Mouse (Mus musculus) heart, embryonic 14.5 days (tissue): Measurements from ENCODE around the gene Cand2. TPM values are rescaled to one million over a fixed set of nuclear protein-coding genes. Genes with fewer than 3 reads are reported as not detected.

Experiments used
- ATAC-seq: fragments of 200-750 bp; cut with Nextera tagmentation; 2 replicates; pipeline ENCODE4 v1.8.0; 2017; ENCODE audit warnings: low read depth, moderate TSS enrichment; ENCODE audit not compliant: insufficient number of reproducible peaks, insufficient read depth, low FRiP score
- H3K27ac ChIP-seq, 2 experiments: fragments of 200-500 bp in 1 of 2; fragments of 300-500 bp in 1 of 2; sonication (generic) in 1 of 2; replicated peaks in 1 of 2; 2 replicates each; pipeline ENCODE4 v1.5.1; 2012 to 2014; ENCODE audit warnings: low read depth in 2 of 2, low read length in 2 of 2, control low read depth in 1 of 2, mild to moderate bottlenecking in 1 of 2, mixed read lengths in 1 of 2; ENCODE audit not compliant: control insufficient read depth in 1 of 2, insufficient read depth in 1 of 2
- H3K27me3 ChIP-seq: fragments of 300-500 bp; sonication (generic); 2 replicates; pipeline ENCODE4 v1.6.1; 2014; ENCODE audit warnings: mild to moderate bottlenecking, low read length, control low read depth; ENCODE audit not compliant: control insufficient read depth, insufficient read depth
- H3K36me3 ChIP-seq: fragments of 300-500 bp; sonication (generic); 2 replicates; pipeline ENCODE4 v1.6.1; 2014; ENCODE audit warnings: mild to moderate bottlenecking, control low read depth, low read length, mixed read lengths; ENCODE audit not compliant: control insufficient read depth, insufficient read depth
- H3K4me1 ChIP-seq, 2 experiments: fragments of 200-500 bp in 1 of 2; fragments of 300-500 bp in 1 of 2; sonication (generic) in 1 of 2; 2 replicates each; pipeline ENCODE4 v1.6.1; 2012 to 2014; ENCODE audit warnings: low read length in 2 of 2, control low read depth in 1 of 2, mixed read lengths in 1 of 2; ENCODE audit not compliant: control insufficient read depth in 2 of 2, insufficient read depth in 2 of 2
- H3K4me2 ChIP-seq: fragments of 300-500 bp; sonication (generic); 2 replicates; pipeline ENCODE4 v1.6.1; 2014; ENCODE audit warnings: mild to moderate bottlenecking, low read length
- H3K4me3 ChIP-seq, 2 experiments: fragments of 200-500 bp in 1 of 2; fragments of 300-500 bp in 1 of 2; sonication (generic) in 1 of 2; 2 replicates each; pipeline ENCODE4 v1.5.1; 2012 to 2014; ENCODE audit warnings: low read length in 2 of 2, mild to moderate bottlenecking in 2 of 2, control low read depth in 1 of 2, low read depth in 1 of 2, moderate library complexity in 1 of 2; ENCODE audit not compliant: control insufficient read depth in 1 of 2, insufficient read depth in 1 of 2
- H3K9ac ChIP-seq: fragments of 300-500 bp; sonication (generic); 2 replicates; pipeline ENCODE4 v1.6.1; 2014; ENCODE audit warnings: mild to moderate bottlenecking, low read length
- H3K9me3 ChIP-seq: fragments of 300-500 bp; sonication (generic); 2 replicates; pipeline ENCODE4 v1.6.1; 2016; ENCODE audit warnings: low read length, control low read depth; ENCODE audit not compliant: control insufficient read depth
- whole genome bisulfite sequencing: fragments of 180-500 bp; shearing (Covaris S2); extraction: QIAGEN DNeasy Blood & Tissue Kit; methylation state at CpG from one replicate; pipeline ENCODE4 v1.1.7; 2014; 5-methylcytosine and 5-hydroxymethylcytosine counted together
- polyA plus RNA-seq: library from polyadenylated mRNA; unstranded; fragments of >200 nt; fragmentation: Nextera tagmentation; extraction: Ambion mirVana; gene quantifications from 2 replicates; pipeline ENCODE4 v1.2.1, GENCODE M21; 2014

Gene Cand2
- polyA plus RNA-seq, 1 experiment from 2014 or later: 48.3 TPM

DNA sequence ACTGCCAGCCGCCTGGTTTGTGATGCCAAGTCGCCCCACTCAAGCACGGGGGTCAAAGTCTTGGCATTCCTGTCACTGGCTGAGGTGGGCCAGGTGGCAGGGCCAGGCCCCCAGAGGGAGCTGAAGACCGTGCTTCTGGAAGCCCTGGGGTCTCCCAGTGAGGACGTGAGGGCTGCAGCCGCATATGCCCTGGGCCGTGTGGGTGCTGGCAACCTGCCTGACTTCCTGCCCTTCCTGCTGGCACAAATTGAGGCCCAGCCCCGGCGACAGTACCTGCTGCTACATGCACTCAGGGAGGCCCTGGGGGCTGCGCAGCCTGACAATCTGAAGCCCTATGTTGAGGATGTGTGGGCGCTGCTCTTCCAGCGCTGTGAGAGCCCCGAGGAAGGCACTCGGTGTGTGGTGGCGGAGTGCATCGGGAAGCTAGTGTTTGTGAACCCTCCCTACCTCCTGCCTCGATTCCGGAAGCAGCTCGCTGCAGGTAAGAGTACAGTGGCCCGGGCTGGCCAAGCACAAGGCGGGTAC is 18.4 kb downstream of the Cand2 start:
- WGBS: 81% methylated on average over 21 of the region's 21 CpGs

DNA sequence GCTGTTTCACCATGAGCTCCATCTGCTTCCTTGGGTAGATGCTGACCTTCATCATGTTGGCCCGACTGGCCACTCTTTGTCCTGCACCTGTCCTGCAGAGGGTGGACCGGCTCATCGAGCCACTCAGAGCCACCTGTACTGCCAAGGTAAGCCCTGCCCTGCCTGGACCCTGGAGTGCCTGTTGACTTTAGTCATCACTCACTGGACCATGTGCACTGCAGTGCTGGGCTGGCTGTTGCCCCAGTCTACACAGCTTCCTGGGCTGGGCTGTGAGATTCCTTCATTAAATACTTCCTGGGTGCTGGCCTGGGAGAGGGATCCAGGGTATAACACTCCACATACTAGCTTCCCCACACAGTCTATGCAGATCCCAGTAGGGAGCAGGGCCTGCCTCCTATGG is 27.5 kb downstream of the Cand2 start:
- H3K36me3 ChIP-seq: peaks cover 100% of the 10 kb centered on the region
- peaks cover 6 to 14% of the 10 kb centered on the region in 2 experiments for H3K4me1 ChIP-seq
- H3K9ac ChIP-seq: no peak overlapping the region
- WGBS: 89% methylated on average over 3 of the region's 3 CpGs
- no peaks in the 10 kb centered on the region for H3K9me3 ChIP-seq
- ATAC-seq: no peak
- H3K4me3 ChIP-seq: no peak overlapping the region
- H3K27me3 ChIP-seq: no peaks in the 10 kb centered on the region
- H3K4me2 ChIP-seq: no peak overlapping the region
- H3K27ac ChIP-seq: no peak overlapping the region

More for the DNA sequence above, 18.4 kb downstream of the Cand2 start:
- no peak for ATAC-seq
- Histone ChIP-seq H3K27me3 (no peaks in the 10 kb centered on the region), H3K27ac (0 out of 4 replicates have a peak overlapping the region, but pooled peaks of 1 of the 2 experiments have one; percentile 5), H3K4me3 (no peak overlapping the region), H3K4me1 (peaks cover 4 to 12% of the 10 kb centered on the region in 2 experiments; a peak in 3 of 4 replicates), H3K36me3 (peaks cover 100% of the 10 kb centered on the region), H3K9ac (no peak overlapping the region), H3K9me3 (no peaks in the 10 kb centered on the region), H3K4me2 (no peak overlapping the region)

DNA sequence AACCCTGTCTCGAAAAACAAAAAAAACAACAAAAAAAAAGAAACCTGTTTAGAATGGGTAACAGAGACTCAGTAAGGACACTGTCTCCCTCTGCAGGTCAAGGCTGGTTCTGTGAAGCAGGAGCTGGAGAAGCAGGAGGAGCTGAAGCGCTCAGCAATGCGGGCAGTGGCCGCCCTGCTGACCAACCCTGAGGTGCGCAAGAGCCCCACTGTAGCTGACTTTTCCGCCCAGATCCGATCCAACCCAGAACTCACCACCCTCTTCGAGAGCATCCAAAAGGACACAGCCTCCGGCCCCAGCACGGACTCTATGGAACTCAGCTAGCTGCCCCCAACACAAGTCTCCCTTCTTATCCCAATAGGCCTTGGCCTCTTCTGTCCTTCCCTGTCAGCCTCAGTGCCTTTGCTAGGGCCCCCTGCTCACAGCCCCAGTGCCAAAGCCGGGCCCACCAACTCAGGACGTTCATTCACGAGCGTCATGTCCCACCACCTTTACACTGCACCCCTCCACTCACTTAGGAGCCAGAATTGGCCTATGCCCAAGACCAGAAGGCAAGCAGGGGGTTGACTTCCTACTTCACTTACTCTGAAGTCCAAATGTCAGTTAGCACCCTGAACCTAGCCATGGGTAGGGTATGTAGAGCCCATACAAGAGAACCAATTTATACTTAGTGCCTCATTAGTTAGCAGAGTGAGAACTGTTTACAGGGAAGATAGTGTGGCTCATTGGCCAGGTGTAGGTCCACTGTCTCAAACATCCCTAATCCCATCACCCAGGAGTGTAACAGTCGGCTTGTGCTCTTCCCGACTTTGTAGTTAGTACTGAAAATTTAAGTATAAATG is 29.4 kb downstream of the Cand2 start:
- H3K27ac ChIP-seq: no peak overlapping the region
- no peak overlapping the region for H3K4me3 ChIP-seq
- no peaks in the 10 kb centered on the region for H3K9me3 ChIP-seq
- ATAC-seq: peak; percentile 60
- WGBS: 46% methylated on average over 16 of the region's 16 CpGs
- no peak overlapping the region for H3K4me2 ChIP-seq
- H3K27me3 ChIP-seq: no peaks in the 10 kb centered on the region
- H3K4me1 ChIP-seq: peaks cover 12 to 20% of the 10 kb centered on the region in 2 experiments
- H3K9ac ChIP-seq: 0 out of 2 replicates have a peak overlapping the region, but pooled peaks have one; percentile 12
- peaks cover 89% of the 10 kb centered on the region for H3K36me3 ChIP-seq

DNA sequence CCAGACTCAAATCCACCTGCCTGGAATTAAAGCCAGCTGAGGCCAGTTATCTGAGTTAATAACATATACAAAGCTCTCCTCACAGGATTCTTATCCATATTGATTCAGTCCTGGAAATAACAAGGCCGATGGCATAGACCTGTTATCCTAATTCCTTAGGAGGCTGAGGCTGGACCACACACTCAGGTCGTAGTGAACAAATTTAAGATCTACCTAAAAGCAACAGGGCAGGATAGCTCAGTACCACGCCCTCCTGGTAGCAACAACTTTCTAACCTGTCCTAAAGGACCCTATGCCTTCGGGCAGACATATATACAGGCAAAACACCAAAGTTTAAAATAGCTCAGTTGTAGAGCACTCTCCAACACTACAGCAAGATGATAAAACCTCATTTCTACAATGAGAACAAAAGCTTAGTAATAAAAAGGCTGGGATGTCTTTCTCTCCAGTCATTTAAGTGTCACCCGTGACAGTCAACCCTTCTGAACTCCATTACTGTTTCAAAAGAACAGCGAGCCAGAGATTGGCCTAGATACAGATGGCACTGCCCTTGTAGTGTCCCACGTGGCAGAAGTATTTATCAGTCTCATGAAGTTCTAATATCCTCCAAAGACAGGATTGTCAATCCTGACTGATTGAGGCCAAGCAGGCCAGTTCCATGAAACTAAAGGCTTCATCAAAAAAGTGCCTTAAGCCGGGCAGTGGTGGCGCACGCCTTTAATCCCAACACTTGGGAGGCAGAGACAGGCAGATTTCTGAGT is 30.3 kb downstream of the Cand2 start:
- Histone ChIP-seq H3K27ac (no peak overlapping the region), H3K9ac (no peak overlapping the region), H3K4me2 (no peak overlapping the region), H3K36me3 (peaks cover 80% of the 10 kb centered on the region), H3K4me3 (no peak overlapping the region), H3K9me3 (no peaks in the 10 kb centered on the region), H3K4me1 (peaks cover 12 to 20% of the 10 kb centered on the region in 2 experiments), H3K27me3 (no peaks in the 10 kb centered on the region)
- no peak for ATAC-seq
- WGBS: 63% methylated on average over 10 of the region's 10 CpGs

DNA sequence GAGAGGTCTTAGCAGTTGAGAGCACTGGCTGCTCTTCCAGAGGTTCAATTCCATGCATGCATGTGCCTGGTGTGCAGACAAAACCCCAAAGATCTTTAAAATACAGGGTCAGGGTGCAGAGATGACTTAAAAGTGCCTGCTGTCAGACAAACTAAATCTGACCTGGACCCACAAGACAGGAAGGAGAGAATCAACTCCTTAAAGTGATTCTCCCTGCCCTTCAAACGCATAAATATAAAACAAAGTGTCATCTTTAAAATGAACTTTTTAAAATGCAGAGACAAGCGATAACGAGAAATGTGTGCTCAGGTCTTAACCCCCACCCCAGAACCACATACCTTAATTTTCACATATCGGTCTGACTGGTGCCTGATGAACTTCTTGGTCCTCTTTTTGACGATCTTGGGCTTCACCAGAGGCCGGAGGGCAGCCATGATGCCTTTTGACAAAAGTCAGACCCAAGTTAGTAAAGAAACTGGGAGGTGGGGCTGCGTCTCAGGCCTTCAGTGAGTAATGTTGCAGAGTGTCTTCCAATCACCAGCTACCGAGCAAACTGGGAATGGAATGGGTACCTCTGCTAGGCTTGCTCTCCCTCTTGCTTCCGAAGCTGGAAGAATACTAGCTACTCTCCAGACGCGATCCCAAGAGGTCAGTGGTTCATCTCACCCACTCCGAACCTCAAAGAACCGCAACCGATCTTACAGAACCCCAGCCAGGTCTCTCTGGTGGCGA is 33.3 kb downstream of the Cand2 start:
- Histone ChIP-seq H3K4me2 (peak overlapping the region; percentile 83), H3K27ac (peak overlapping the region; percentile 92 to 94), H3K27me3 (no peaks in the 10 kb centered on the region), H3K4me3 (peak overlapping the region; percentile 92 to 98), H3K9me3 (no peaks in the 10 kb centered on the region), H3K36me3 (peaks cover 50% of the 10 kb centered on the region), H3K4me1 (peaks cover 12 to 20% of the 10 kb centered on the region in 2 experiments), H3K9ac (peak overlapping the region; percentile 99)
- ATAC-seq: no peak
- WGBS: 2% methylated on average over 15 of the region's 15 CpGs

DNA sequence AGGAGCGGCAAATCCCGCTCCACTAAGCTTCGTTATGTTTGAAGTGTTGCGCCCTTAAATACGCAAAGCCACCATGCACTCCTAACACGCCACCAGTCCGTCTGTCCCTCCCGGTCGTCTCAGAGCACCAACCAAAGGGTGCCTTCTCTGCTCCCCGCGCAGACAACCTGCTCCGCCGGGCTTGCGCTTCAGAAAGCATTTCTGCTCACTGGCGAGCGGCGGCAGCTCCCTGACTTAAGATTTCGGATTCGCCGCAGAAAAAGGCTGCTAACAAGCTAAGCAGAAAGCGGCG is 33.8 kb downstream of the Cand2 start:
- Histone ChIP-seq H3K36me3 (peaks cover 45% of the 10 kb centered on the region), H3K4me1 (peaks cover 12 to 20% of the 10 kb centered on the region in 2 experiments), H3K4me2 (peak overlapping the region; percentile 83), H3K9ac (peak overlapping the region; percentile 99), H3K9me3 (no peaks in the 10 kb centered on the region), H3K4me3 (peak overlapping the region; percentile 92 to 98), H3K27ac (peak overlapping the region; percentile 92 to 94), H3K27me3 (no peaks in the 10 kb centered on the region)
- WGBS: 0% methylated on average over 22 of the region's 22 CpGs
- ATAC-seq: no peak
